Mouse (Mus musculus): ENCODE results near the gene Tcf3. TPM values are rescaled to one million over a fixed set of nuclear protein-coding genes. Genes with fewer than 3 reads are reported as not detected.

The Tcf3 gene
- total and polyA plus RNA-seq, 3 experiments = 146 to 223 (median 207) TPM

DNA sequence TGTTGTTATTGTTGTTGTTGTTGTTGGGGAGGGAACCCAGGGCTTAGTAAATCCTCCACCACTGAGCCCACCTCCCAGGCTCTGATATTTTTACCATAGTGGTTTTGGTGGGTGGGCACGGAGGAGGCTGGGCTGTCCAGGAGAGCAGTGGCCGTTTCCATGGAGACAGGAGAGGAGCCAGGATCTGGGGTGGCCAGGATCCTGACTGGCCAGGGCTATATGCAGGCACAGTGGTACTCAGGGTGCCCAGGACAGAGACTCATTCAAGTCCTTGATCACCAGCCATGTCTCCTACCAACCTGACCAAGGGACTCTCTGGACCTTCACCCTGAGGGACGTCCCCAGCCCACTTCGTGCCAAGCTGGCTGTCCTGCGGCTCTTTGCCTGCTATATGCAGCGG, 69.7 kb downstream of the Tcf3 start:
- no peak for TF ChIP-seq ZMIZ1 (IDR thresholded peaks at IDR 0.05; ENCODE audit: low read depth, low read length)
- TF ChIP-seq RCOR1 (conservative IDR thresholded peaks at IDR 0.05; ENCODE audit: low read depth, low read length) = no peak
- TF ChIP-seq TCF12 (IDR thresholded peaks at IDR 0.05; ENCODE audit: low read depth, low read length) = no peak
- TF ChIP-seq KAT2A (IDR thresholded peaks at IDR 0.05; ENCODE audit: insufficient replicate concordance, low read length) = no peak
- no peak for TF ChIP-seq POLR2A (IDR thresholded peaks at IDR 0.05; ENCODE audit: low read depth, low read length)
- peaks cover 79% of the 10 kb centered on the region for H3K27me3 ChIP-seq (replicated peaks)

More for the DNA sequence above, 69.7 kb downstream of the Tcf3 start:
- H3K4me1 ChIP-seq (ENCODE audit: control insufficient read depth in 1 of 2, insufficient read depth in 2 of 2) = no peaks in the 10 kb centered on the region
- no peaks in the 10 kb centered on the region for H3K79me2 ChIP-seq (replicated peaks; ENCODE audit: control insufficient read depth, extremely low read depth, insufficient read depth, poor library complexity, severe bottlenecking)
- no peak overlapping the region for H3K9ac ChIP-seq (ENCODE audit: insufficient read depth, low read depth)
- dilution Hi-C loops (cut with MboI; ENCODE audit: extremely low pct_ligation_motif_present, extremely low pct_unique_long_range_greater_than_20kb, low sequenced_read_pairs) = no loop called here
- no peak overlapping the region for H3K4me2 ChIP-seq (ENCODE audit: insufficient read depth, low read depth, poor library complexity, severe bottlenecking)
- no peak overlapping the region for H3K27ac ChIP-seq (ENCODE audit: insufficient read depth, low read depth)
- H3K36me3 ChIP-seq (replicated peaks in 1 of 2; ENCODE audit: control insufficient read depth in 1 of 2, insufficient read depth in 1 of 2, low read length in 1 of 2) = no peaks in the 10 kb centered on the region
- H3K4me3 ChIP-seq (replicated peaks in 1 of 3; ENCODE audit: low read depth in 2 of 3, low read length in 2 of 3, poor library complexity in 1 of 3) = no peak overlapping the region
- peaks cover 22% of the 10 kb centered on the region for H3K9me3 ChIP-seq (replicated peaks; ENCODE audit: low read length)
- in situ Hi-C loops (cut with MboI; ENCODE audit: low pct_ligation_motif_present, low pct_unique_long_range_greater_than_20kb, low sequenced_read_pairs) = no loop called here
- DNase-seq (ENCODE audit: extremely low read depth) = no peak

Other genes starting within 250 kb of the Tcf3 start
Only the 20 nearest of the 25 such genes appear.
- gene Gamt, start 172.6 kb downstream of the Tcf3 start, total RNA-seq (2012; rRNA removed) = 0.30 and 0.38 TPM in 2 replicates
- 0.24 TPM in 1 of 2 replicates, not detected in the other for gene Gamt, start 172.6 kb downstream of the Tcf3 start, total RNA-seq (2014; rRNA removed)
- gene Gamt, start 172.6 kb downstream of the Tcf3 start, polyA plus RNA-seq (2012; ENCODE audit: insufficient read length, low read depth) = 0.42 TPM in 1 of 2 replicates, not detected in the other
- 162 and 172 TPM in 2 replicates for gene Dazap1, start 172.2 kb downstream of the Tcf3 start, total RNA-seq (2012; rRNA removed)
- gene Dazap1, start 172.2 kb downstream of the Tcf3 start, total RNA-seq (2014; rRNA removed) = 180 and 187 TPM in 2 replicates
- 236 and 252 TPM in 2 replicates for gene Dazap1, start 172.2 kb downstream of the Tcf3 start, polyA plus RNA-seq (2012; ENCODE audit: insufficient read length, low read depth)
- gene Rps15, start 141.2 kb downstream of the Tcf3 start, total RNA-seq (2012; rRNA removed) = 4,610 and 5,342 TPM in 2 replicates
- 2,343 and 2,739 TPM in 2 replicates for gene Rps15, start 141.2 kb downstream of the Tcf3 start, total RNA-seq (2014; rRNA removed)
- gene Rps15, start 141.2 kb downstream of the Tcf3 start, polyA plus RNA-seq (2012; ENCODE audit: insufficient read length, low read depth) = 2,279 and 2,754 TPM in 2 replicates
- gene Apc2, start 137.7 kb downstream of the Tcf3 start, total RNA-seq (2012; rRNA removed) = 0.13 TPM in 2 replicates
- gene Apc2, start 137.7 kb downstream of the Tcf3 start, total RNA-seq (2014; rRNA removed) = not detected in 2 replicates
- 0.04 and 0.07 TPM in 2 replicates for gene Apc2, start 137.7 kb downstream of the Tcf3 start, polyA plus RNA-seq (2012; ENCODE audit: insufficient read length, low read depth)
- gene 2310011J03Rik, start 113.1 kb downstream of the Tcf3 start, total RNA-seq (2012; rRNA removed) = 46.8 and 59.7 TPM in 2 replicates
- 35.6 and 37.5 TPM in 2 replicates for gene 2310011J03Rik, start 113.1 kb downstream of the Tcf3 start, total RNA-seq (2014; rRNA removed)
- gene 2310011J03Rik, start 113.1 kb downstream of the Tcf3 start, polyA plus RNA-seq (2012; ENCODE audit: insufficient read length, low read depth) = 34.6 and 38.9 TPM in 2 replicates
- gene Pcsk4, start 104.1 kb downstream of the Tcf3 start, total RNA-seq (2012; rRNA removed) = 1.1 and 1.3 TPM in 2 replicates
- gene Pcsk4, start 104.1 kb downstream of the Tcf3 start, total RNA-seq (2014; rRNA removed) = not detected in 2 replicates
- 0.46 TPM in 1 of 2 replicates, not detected in the other for gene Pcsk4, start 104.1 kb downstream of the Tcf3 start, polyA plus RNA-seq (2012; ENCODE audit: insufficient read length, low read depth)
- gene Reep6, start 103.7 kb downstream of the Tcf3 start, total RNA-seq (2012; rRNA removed) = 1.7 and 5.0 TPM in 2 replicates
- 0.20 and 0.48 TPM in 2 replicates for gene Reep6, start 103.7 kb downstream of the Tcf3 start, total RNA-seq (2014; rRNA removed)
- gene Reep6, start 103.7 kb downstream of the Tcf3 start, polyA plus RNA-seq (2012; ENCODE audit: insufficient read length, low read depth) = 5.2 and 7.5 TPM in 2 replicates
- 0.38 and 0.55 TPM in 2 replicates for gene Adamtsl5, start 85.2 kb downstream of the Tcf3 start, total RNA-seq (2012; rRNA removed)
- 0.16 and 0.27 TPM in 2 replicates for gene Adamtsl5, start 85.2 kb downstream of the Tcf3 start, total RNA-seq (2014; rRNA removed)
- gene Adamtsl5, start 85.2 kb downstream of the Tcf3 start, polyA plus RNA-seq (2012; ENCODE audit: insufficient read length, low read depth) = 0.07 and 0.16 TPM in 2 replicates
- gene Plk5, start 77.2 kb downstream of the Tcf3 start, total RNA-seq (2012; rRNA removed) = not detected in 2 replicates
- gene Plk5, start 77.2 kb downstream of the Tcf3 start, total RNA-seq (2014; rRNA removed) = not detected in 2 replicates
- not detected in 2 replicates for gene Plk5, start 77.2 kb downstream of the Tcf3 start, polyA plus RNA-seq (2012; ENCODE audit: insufficient read length, low read depth)
- 8.4 and 8.5 TPM in 2 replicates for gene Mex3d, start 46.0 kb downstream of the Tcf3 start, total RNA-seq (2012; rRNA removed)
- gene Mex3d, start 46.0 kb downstream of the Tcf3 start, total RNA-seq (2014; rRNA removed) = 4.9 and 6.6 TPM in 2 replicates
- 4.7 and 5.9 TPM in 2 replicates for gene Mex3d, start 46.0 kb downstream of the Tcf3 start, polyA plus RNA-seq (2012; ENCODE audit: insufficient read length, low read depth)
- 61.9 and 67.0 TPM in 2 replicates for gene Mbd3, start 34.1 kb downstream of the Tcf3 start, total RNA-seq (2012; rRNA removed)
- 48.7 and 51.5 TPM in 2 replicates for gene Mbd3, start 34.1 kb downstream of the Tcf3 start, total RNA-seq (2014; rRNA removed)
- gene Mbd3, start 34.1 kb downstream of the Tcf3 start, polyA plus RNA-seq (2012; ENCODE audit: insufficient read length, low read depth) = 131 and 133 TPM in 2 replicates
- 466 and 529 TPM in 2 replicates for gene Uqcr11, start 26.8 kb downstream of the Tcf3 start, total RNA-seq (2012; rRNA removed)
- 442 and 444 TPM in 2 replicates for gene Uqcr11, start 26.8 kb downstream of the Tcf3 start, total RNA-seq (2014; rRNA removed)
- 206 and 248 TPM in 2 replicates for gene Uqcr11, start 26.8 kb downstream of the Tcf3 start, polyA plus RNA-seq (2012; ENCODE audit: insufficient read length, low read depth)
- not detected in 2 replicates for gene Onecut3, start 61.2 kb upstream of the Tcf3 start, total RNA-seq (2012; rRNA removed)
- gene Onecut3, start 61.2 kb upstream of the Tcf3 start, total RNA-seq (2014; rRNA removed) = not detected in 2 replicates
- not detected in 2 replicates for gene Onecut3, start 61.2 kb upstream of the Tcf3 start, polyA plus RNA-seq (2012; ENCODE audit: insufficient read length, low read depth)
- gene Atp8b3, start 105.5 kb upstream of the Tcf3 start, total RNA-seq (2012; rRNA removed) = 0.08 and 0.21 TPM in 2 replicates
- 0.14 and 0.21 TPM in 2 replicates for gene Atp8b3, start 105.5 kb upstream of the Tcf3 start, total RNA-seq (2014; rRNA removed)
- 0.11 and 0.27 TPM in 2 replicates for gene Atp8b3, start 105.5 kb upstream of the Tcf3 start, polyA plus RNA-seq (2012; ENCODE audit: insufficient read length, low read depth)
- gene Rexo1, start 127.9 kb upstream of the Tcf3 start, total RNA-seq (2012; rRNA removed) = 16.5 and 17.7 TPM in 2 replicates
- gene Rexo1, start 127.9 kb upstream of the Tcf3 start, total RNA-seq (2014; rRNA removed) = 6.3 and 7.0 TPM in 2 replicates
- 31.6 and 41.9 TPM in 2 replicates for gene Rexo1, start 127.9 kb upstream of the Tcf3 start, polyA plus RNA-seq (2012; ENCODE audit: insufficient read length, low read depth)
- gene Klf16, start 143.7 kb upstream of the Tcf3 start, total RNA-seq (2012; rRNA removed) = 84.8 and 94.0 TPM in 2 replicates
- gene Klf16, start 143.7 kb upstream of the Tcf3 start, total RNA-seq (2014; rRNA removed) = 14.1 and 14.5 TPM in 2 replicates
- gene Klf16, start 143.7 kb upstream of the Tcf3 start, polyA plus RNA-seq (2012; ENCODE audit: insufficient read length, low read depth) = 30.9 and 38.2 TPM in 2 replicates
- 49.1 and 52.8 TPM in 2 replicates for gene Abhd17a, start 156.7 kb upstream of the Tcf3 start, total RNA-seq (2012; rRNA removed)
- gene Abhd17a, start 156.7 kb upstream of the Tcf3 start, total RNA-seq (2014; rRNA removed) = 28.0 and 37.2 TPM in 2 replicates
- 44.6 and 48.0 TPM in 2 replicates for gene Abhd17a, start 156.7 kb upstream of the Tcf3 start, polyA plus RNA-seq (2012; ENCODE audit: insufficient read length, low read depth)
- gene Scamp4, start 169.2 kb upstream of the Tcf3 start, total RNA-seq (2012; rRNA removed) = 33.2 and 33.9 TPM in 2 replicates
- 17.8 and 18.5 TPM in 2 replicates for gene Scamp4, start 169.2 kb upstream of the Tcf3 start, total RNA-seq (2014; rRNA removed)
- 81.2 and 89.9 TPM in 2 replicates for gene Scamp4, start 169.2 kb upstream of the Tcf3 start, polyA plus RNA-seq (2012; ENCODE audit: insufficient read length, low read depth)
- gene Adat3, start 169.2 kb upstream of the Tcf3 start, total RNA-seq (2012; rRNA removed) = 5.0 and 8.0 TPM in 2 replicates
- 5.8 and 6.6 TPM in 2 replicates for gene Adat3, start 169.2 kb upstream of the Tcf3 start, total RNA-seq (2014; rRNA removed)
- 6.3 and 6.7 TPM in 2 replicates for gene Adat3, start 169.2 kb upstream of the Tcf3 start, polyA plus RNA-seq (2012; ENCODE audit: insufficient read length, low read depth)
- gene Gm49322, start 172.4 kb upstream of the Tcf3 start, total RNA-seq (2012; rRNA removed) = 1.8 and 2.2 TPM in 2 replicates
- 0.20 and 0.28 TPM in 2 replicates for gene Gm49322, start 172.4 kb upstream of the Tcf3 start, total RNA-seq (2014; rRNA removed)
- gene Gm49322, start 172.4 kb upstream of the Tcf3 start, polyA plus RNA-seq (2012; ENCODE audit: insufficient read length, low read depth) = 0.97 and 1.1 TPM in 2 replicates

All from CH12.LX (cell line).